Mouse (Mus musculus) cerebellum, adult 11-12 months (tissue): ENCODE measurements around the gene Prl7c1.
"Not testable (repeated sequence)": the region's sequence is repeated elsewhere in the genome, so short reads cannot be mapped to it uniquely, and the experiment has no call there.

Source experiments
- DNase-seq: peaks from one replicate; pipeline ENCODE4 v3.0.0; 2022

Prl7c1 gene

DNA sequence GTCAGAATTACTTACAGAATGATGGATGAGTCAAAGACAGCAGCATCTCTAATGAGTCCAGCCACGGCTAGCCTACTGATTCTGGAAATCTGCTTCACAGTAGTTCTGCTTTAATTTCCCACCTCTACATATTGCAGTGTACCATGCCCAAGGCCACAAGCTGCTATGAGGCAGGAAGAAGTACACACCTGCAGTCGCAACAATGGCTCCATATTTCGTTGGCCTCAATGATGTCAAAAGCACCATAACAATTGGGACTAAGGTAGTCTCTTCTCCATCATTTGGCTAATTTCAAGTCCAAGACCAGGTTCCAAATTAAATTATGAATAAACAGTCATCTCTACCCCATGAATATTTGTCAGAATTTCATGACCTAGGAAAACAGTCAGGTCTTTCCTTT is at the start of gene Prl7c1:
TSS of gene Prl7c1 (minus strand) at position 101 of the 400 bp plus-strand sequence.
- DNase-seq: not testable (repeated sequence)

DNA sequence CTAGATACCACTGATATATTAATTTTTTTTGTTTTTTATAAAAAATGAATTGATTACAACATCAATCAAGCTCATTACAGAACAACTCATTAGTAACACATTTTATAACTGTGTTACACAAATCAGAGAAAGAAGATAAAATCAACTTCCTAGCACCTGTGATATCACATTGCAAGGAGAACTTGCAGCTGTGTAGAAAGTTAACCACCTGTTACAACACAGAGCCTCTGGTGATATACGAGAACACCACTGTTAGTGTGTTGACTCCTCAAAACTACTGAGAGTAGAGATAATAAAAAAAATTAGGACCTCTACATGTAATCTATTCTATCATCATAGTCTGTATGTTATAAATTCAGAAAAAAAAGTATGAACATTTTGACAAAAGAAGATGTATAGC is 22.2 kb upstream of the Prl7c1 start:
- no peak for DNase-seq

DNA sequence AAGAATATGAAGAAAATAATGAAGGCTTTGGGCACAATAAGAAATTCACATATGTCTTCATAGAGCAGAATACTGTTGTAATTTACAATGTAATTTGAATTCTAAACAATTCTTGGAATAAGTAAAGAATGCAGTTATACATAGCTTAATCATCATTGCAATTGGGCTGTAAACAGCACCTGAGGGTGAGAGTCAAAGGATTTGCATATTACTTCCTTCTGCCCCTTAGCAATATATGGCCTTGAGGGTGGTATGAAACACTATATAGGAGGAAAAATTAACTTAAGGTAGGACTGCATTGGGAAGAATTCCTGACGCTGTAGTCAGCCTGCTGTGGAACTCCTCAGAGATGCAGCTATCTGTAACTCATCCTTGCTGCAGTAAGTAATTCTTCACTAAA is 20.8 kb upstream of the Prl7c1 start, which contains the start of gene Prl2a1:
TSS of gene Prl2a1 (plus strand) at position 301 of the 400 bp plus-strand sequence.
- DNase-seq: no peak

DNA sequence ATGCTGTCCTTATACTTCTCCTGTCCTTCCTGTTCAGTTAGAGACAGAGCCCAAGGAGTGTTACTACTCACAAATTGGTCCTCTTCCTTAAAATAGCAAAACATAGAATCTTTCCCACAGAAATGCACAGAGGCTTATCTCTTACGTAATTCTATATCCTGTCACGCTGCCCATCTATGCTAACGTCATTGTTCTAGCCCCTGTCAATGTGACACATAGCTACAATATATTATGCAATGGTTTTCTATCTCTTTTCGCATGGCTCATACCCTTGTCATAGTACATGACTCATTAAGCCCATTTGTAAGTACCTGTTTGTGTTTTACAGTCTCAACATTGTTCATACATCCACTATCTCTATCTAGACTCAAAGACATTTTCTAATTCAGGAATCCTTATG is 18.7 kb upstream of the Prl7c1 start:
- DNase-seq: no peak

DNA sequence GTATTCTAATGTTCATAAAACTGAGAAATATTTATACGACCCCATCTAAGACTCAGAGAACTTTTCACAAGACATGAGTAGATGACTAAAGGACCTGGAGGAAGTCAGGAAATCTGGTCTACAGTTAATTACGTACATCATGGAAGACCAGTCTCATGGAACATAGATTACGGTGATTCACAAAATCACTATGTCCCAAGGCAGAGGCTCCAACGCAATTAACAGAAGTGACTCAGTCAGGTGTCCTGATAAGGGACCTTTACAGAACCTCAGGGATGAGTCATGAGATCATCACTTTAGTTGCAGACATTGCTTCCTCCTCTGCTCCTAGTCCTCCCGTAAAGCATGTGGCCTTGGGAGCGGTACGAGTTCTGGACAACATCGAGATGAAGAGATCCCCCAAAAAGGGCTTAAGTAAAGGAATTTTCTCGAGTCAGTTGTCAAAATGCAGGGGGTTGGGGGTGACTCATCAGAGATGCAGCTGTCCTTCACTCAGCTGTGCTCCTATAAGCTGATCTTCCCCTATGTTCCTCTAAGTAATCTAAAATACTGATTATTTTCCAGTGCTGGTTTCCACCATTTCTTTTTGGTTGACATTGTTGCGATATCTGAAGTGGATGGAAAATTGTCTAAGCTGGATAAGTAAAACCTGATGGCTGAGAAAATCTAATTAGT is 46.0 kb downstream of the Prl7c1 start:
- no peak for DNase-seq

DNA sequence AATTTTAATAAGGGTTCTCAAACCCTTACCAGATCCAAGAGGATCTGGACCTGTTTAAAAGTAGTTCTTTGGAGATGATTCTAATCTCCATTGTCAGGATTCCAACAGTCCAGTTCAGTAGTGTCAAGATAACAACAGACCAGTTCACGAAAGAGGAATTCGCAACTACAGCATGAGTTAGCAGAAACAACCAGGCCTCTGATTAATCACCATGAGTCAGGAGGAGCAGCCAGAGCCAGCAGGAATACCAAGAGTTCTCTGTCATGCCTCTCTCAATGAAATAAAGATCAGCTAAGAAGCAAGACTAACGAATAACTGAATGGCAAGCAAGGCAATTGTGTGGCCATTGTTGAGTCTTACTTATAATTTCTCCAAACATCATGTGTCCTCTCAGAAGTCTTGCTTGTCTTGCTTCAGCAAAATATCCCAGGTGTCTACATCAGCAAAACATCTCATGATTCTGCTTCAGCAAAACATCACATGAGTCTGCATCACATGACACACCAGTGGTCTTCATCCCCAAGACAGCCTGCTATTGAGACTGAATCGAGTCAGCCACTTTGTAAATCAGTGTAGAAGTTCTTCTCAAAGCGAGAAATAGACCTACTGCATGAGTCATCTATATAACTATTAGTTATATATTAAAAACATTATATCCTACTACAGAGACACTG is 50.2 kb downstream of the Prl7c1 start:
- not testable (repeated sequence) for DNase-seq

DNA sequence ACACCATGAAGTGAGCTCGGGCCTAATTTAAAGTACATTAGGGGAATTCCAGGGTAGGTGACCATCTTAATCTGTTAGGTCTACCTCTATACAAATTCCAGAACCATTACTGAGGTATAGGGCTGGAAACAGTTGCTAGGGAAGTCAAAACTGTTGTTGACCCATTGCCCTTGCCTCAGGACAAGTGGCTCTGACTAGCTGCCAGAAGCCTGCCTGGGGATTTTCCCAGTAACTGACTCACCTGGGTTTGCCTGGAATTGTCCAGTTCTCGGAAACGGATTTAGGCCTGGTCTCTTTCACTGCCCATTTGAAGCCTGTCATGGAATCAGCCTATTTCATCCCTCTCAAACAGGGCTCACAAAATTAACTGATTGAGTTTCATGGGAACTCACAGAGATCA is 55.5 kb downstream of the Prl7c1 start:
- DNase-seq: not testable (repeated sequence)
